Mouse (Mus musculus): ENCODE results near the gene Lrrn4cl.
"Not testable (repeated sequence)": the region's sequence is repeated elsewhere in the genome, so short reads cannot be mapped to it uniquely, and the experiment has no call there.

Gene Lrrn4cl

GRCm38 (mm10) chr19:8839103-8839907 is 11.3 kb upstream of the Lrrn4cl start, which contains the start of gene Gng3:
Gene Gng3 (minus strand): TSS chr19:8839194.
- DNase-seq = no peak

GRCm38 (mm10) chr19:8839908-8840791 is 10.4 kb upstream of the Lrrn4cl start:
- peak; percentile 88 for DNase-seq

GRCm38 (mm10) chr19:8841012-8841411 is 9.6 kb upstream of the Lrrn4cl start:
- DNase-seq = no peak

- no peak for DNase-seq
These were observed 7.6 kb upstream of the Lrrn4cl start for GRCm38 (mm10) chr19:8842961-8843360.

GRCm38 (mm10) chr19:8844371-8845129 is 6.0 kb upstream of the Lrrn4cl start:
- peak; percentile 79 for DNase-seq

GRCm38 (mm10) chr19:8848356-8848755 is 2.2 kb upstream of the Lrrn4cl start:
- no peak for DNase-seq

- peak; percentile 30 for DNase-seq
These were observed 1.1 kb downstream of the Lrrn4cl start for GRCm38 (mm10) chr19:8851639-8852038.

- DNase-seq = no peak
These were observed 1.8 kb downstream of the Lrrn4cl start for GRCm38 (mm10) chr19:8852236-8852928.

- no peak for DNase-seq
These were observed 2.5 kb downstream of the Lrrn4cl start for GRCm38 (mm10) chr19:8853117-8853516.

GRCm38 (mm10) chr19:8857689-8858088 is 7.1 kb downstream of the Lrrn4cl start:
- peak; percentile 69 for DNase-seq

GRCm38 (mm10) chr19:8859018-8859417 is 8.4 kb downstream of the Lrrn4cl start:
- DNase-seq = peak; percentile 46

GRCm38 (mm10) chr19:8864265-8864664 is 13.7 kb downstream of the Lrrn4cl start:
- DNase-seq = no peak

- not testable (repeated sequence) for DNase-seq
These were observed 19.8 kb downstream of the Lrrn4cl start for GRCm38 (mm10) chr19:8870381-8870780.

- DNase-seq = no peak
These were observed 20.3 kb downstream of the Lrrn4cl start for GRCm38 (mm10) chr19:8870838-8871237.

GRCm38 (mm10) chr19:8871267-8872186 is 21.0 kb downstream of the Lrrn4cl start, which contains the start of gene Ubxn1:
Gene Ubxn1 (plus strand): TSS chr19:8871496.
- peak; percentile 96 for DNase-seq

GRCm38 (mm10) chr19:8872266-8872840 is 21.8 kb downstream of the Lrrn4cl start:
- no peak for DNase-seq

- DNase-seq = no peak
These were observed 24.5 kb downstream of the Lrrn4cl start for GRCm38 (mm10) chr19:8875031-8875430.

- DNase-seq = peak; percentile 88
These were observed 29.9 kb downstream of the Lrrn4cl start, which contains the start of gene Uqcc3 for GRCm38 (mm10) chr19:8880311-8881033. Gene Uqcc3 (minus strand): TSS chr19:8880923.

GRCm38 (mm10) chr19:8881034-8881392 is 30.4 kb downstream of the Lrrn4cl start:
- DNase-seq = no peak

GRCm38 (mm10) chr19:8883616-8884015 is 33.0 kb downstream of the Lrrn4cl start, which contains the start of the genes Lbhd1 and Gm49403:
Gene Lbhd1 (plus strand): TSS chr19:8883732.
Gene Gm49403 (plus strand): TSS chr19:8883930.
- no peak for DNase-seq

All from liver (tissue).